Mouse (Mus musculus): ENCODE results near the gene Ldb1. TPM values are rescaled to one million over a fixed set of nuclear protein-coding genes. Genes with fewer than 3 reads are reported as not detected.

The Ldb1 gene
- total and polyA plus RNA-seq, 3 experiments: 56.9 to 120 (median 67.6) TPM

DNA sequence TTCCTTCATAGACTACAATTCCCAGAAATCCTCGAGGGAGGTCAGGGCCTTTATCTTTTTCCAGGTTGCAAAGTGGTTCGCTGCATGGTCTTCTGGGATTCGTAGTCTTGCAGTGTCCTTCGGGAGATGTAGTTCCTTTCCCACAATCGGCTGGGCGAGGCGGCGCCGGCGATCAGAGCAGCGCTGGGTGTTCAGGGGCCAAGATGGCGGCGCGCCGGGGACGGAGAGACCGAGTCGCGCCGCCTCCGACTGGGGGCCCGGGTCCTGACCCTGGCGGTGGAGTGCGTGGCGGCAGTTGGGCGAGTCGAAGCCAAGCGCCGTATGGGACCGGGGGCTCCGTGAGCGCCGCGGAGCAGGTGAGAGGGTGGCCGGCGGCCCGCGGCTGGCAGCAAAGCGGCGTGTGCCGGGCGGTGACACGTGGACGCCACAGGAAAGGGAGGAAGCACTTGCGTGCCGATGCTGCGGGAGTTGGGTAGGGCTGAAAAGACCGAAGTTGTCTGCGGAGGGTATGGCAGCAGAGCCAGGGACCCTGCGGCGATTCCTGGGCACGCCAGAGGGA lies 11.5 kb upstream of the Ldb1 start (continued):
- peak; percentile 98 for TF ChIP-seq HCFC1 (IDR thresholded peaks at IDR 0.05; ENCODE audit: low read depth, low read length)
- peak; percentile 83 for TF ChIP-seq MAX (IDR thresholded peaks at IDR 0.05; ENCODE audit: low read length)
- TF ChIP-seq NRF1 (IDR thresholded peaks at IDR 0.05; ENCODE audit: low read depth, low read length): peak; percentile 59; the same call in 1 of the 2 replicates
- TF ChIP-seq ZKSCAN1 (IDR thresholded peaks at IDR 0.05; ENCODE audit: borderline replicate concordance, low read depth, low read length): no peak
- no peak for TF ChIP-seq MAFK (IDR thresholded peaks at IDR 0.05; ENCODE audit: insufficient replicate concordance, low read length)
- no peak for TF ChIP-seq EP300 (IDR thresholded peaks at IDR 0.05; ENCODE audit: low read length)
- no peak for TF ChIP-seq CTCF (conservative IDR thresholded peaks at IDR 0.05 in 1 of 2, IDR thresholded peaks at IDR 0.05 in 1 of 2; ENCODE audit: low read depth in 2 of 2, low read length in 2 of 2)
- peak; percentile 70 for TF ChIP-seq IRF4 (IDR thresholded peaks at IDR 0.05; ENCODE audit: low read depth, low read length)
- TF ChIP-seq MEF2A (IDR thresholded peaks at IDR 0.05; ENCODE audit: borderline replicate concordance, low read depth, low read length): peak; percentile 64
- TF ChIP-seq ZNF384 (IDR thresholded peaks at IDR 0.05; ENCODE audit: low read depth, low read length): no peak
- peak; percentile 68 for TF ChIP-seq MYC (IDR thresholded peaks at IDR 0.05; ENCODE audit: low read depth, low read length)
- TF ChIP-seq KAT2A (IDR thresholded peaks at IDR 0.05; ENCODE audit: insufficient replicate concordance, low read length): peak; percentile 100

DNA sequence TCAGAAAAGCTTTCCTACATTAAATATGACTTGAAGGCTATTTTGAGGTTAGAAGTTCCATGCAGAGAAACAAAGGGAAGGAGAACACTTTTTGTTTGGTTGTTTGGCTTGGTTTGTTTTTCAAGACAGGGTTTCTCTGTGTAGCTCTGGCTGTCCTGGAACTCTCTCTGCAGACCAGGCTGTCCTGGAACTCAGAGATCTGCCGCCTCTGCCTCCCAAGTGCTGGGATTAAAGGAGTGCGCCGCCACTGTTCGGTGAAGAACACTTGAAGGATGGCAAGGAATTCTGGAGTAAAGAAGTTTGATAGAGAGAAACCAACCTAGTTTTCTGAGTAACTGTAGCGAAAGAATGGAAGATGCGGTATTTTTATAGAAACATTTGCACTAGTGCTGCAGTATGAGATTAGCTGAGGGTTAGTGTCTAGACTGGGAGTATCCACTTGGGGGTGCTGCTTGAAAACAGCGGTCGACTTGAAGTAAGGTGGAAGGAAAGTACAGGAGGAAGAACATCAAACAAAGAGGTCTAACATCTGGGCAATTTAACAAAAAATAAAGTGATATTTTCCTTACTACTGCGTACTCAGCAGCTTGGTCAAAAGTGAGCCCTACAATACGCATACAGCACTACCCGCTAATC lies 10.9 kb upstream of the Ldb1 start:
- DNase-seq (ENCODE audit: extremely low read depth): no peak
- in situ Hi-C loops (cut with MboI; ENCODE audit: low pct_ligation_motif_present, low pct_unique_long_range_greater_than_20kb, low sequenced_read_pairs): no loop called here
- H3K27ac ChIP-seq (ENCODE audit: insufficient read depth, low read depth): peak overlapping the region; percentile 81; the same call in 1 of the 2 replicates
- H3K27me3 ChIP-seq (replicated peaks): no peaks in the 10 kb centered on the region
- dilution Hi-C loops (cut with MboI; ENCODE audit: extremely low pct_ligation_motif_present, extremely low pct_unique_long_range_greater_than_20kb, low sequenced_read_pairs): no loop called here
- H3K4me3 ChIP-seq (replicated peaks in 1 of 3; ENCODE audit: low read depth in 2 of 3, low read length in 2 of 3, poor library complexity in 1 of 3): peak overlapping the region; percentile 84 to 98 (median 95)
- peak overlapping the region; percentile 89 for H3K9ac ChIP-seq (ENCODE audit: insufficient read depth, low read depth)
- H3K79me2 ChIP-seq (replicated peaks; ENCODE audit: control insufficient read depth, extremely low read depth, insufficient read depth, poor library complexity, severe bottlenecking): peaks cover 38% of the 10 kb centered on the region
- peak overlapping the region; percentile 96 for H3K4me2 ChIP-seq (ENCODE audit: insufficient read depth, low read depth, poor library complexity, severe bottlenecking)
- peaks cover 4 to 34% of the 10 kb centered on the region in 2 experiments; a peak in 3 of 4 replicates for H3K4me1 ChIP-seq (ENCODE audit: control insufficient read depth in 1 of 2, insufficient read depth in 2 of 2)
- no peak for TF ChIP-seq ZKSCAN1 (IDR thresholded peaks at IDR 0.05; ENCODE audit: borderline replicate concordance, low read depth, low read length)
- no peak for TF ChIP-seq NELFE (IDR thresholded peaks at IDR 0.05; ENCODE audit: low read depth, low read length)
- no peak for TF ChIP-seq TCF12 (IDR thresholded peaks at IDR 0.05; ENCODE audit: low read depth, low read length)
- no peak for TF ChIP-seq BHLHE40 (IDR thresholded peaks at IDR 0.05; ENCODE audit: low read depth, low read length)
- no peak for TF ChIP-seq ETS1 (conservative IDR thresholded peaks at IDR 0.05; ENCODE audit: low read depth, low read length)
- TF ChIP-seq MAZ (IDR thresholded peaks at IDR 0.05; ENCODE audit: low read depth, low read length): no peak
- TF ChIP-seq CTCF (conservative IDR thresholded peaks at IDR 0.05 in 1 of 2, IDR thresholded peaks at IDR 0.05 in 1 of 2; ENCODE audit: low read depth in 2 of 2, low read length in 2 of 2): peak in 1 of 2 experiments; percentile 70; a peak in 3 of 4 replicates
- TF ChIP-seq USF2 (conservative IDR thresholded peaks at IDR 0.05; ENCODE audit: low read depth, low read length): no peak
- no peak for TF ChIP-seq ZC3H11A (IDR thresholded peaks at IDR 0.05; ENCODE audit: low read depth, low read length)
- TF ChIP-seq RAD21 (IDR thresholded peaks at IDR 0.05; ENCODE audit: low read depth, low read length): peak; percentile 21
- no peak for TF ChIP-seq ZNF384 (IDR thresholded peaks at IDR 0.05; ENCODE audit: low read depth, low read length)
- no peak for TF ChIP-seq GABPA (IDR thresholded peaks at IDR 0.05; ENCODE audit: insufficient replicate concordance, low read depth, low read length)
- TF ChIP-seq SMC3 (IDR thresholded peaks at IDR 0.05; ENCODE audit: low read depth, low read length): peak; percentile 30
- no peaks in the 10 kb centered on the region for H3K9me3 ChIP-seq (replicated peaks; ENCODE audit: low read length)
- H3K36me3 ChIP-seq (replicated peaks in 1 of 2; ENCODE audit: control insufficient read depth in 1 of 2, insufficient read depth in 1 of 2, low read length in 1 of 2): peaks cover 0 to 14% of the 10 kb centered on the region in 2 experiments
